Mouse (Mus musculus): ENCODE data around the gene Flt3. TPM values are rescaled to one million over a fixed set of nuclear protein-coding genes. Genes with fewer than 3 reads are reported as not detected.

Gene Flt3
- total RNA-seq, 2 experiments from 2014 or later, result 0.42 to 0.72 TPM

Small RNA genes lying within 50 kb of the gene (microRNA-seq; reads per million reads assigned to microRNA genes)
- not detected for gene Mir7k

Other genes starting within 250 kb of the Flt3 start
- not detected for gene Gsx1, start 211.8 kb downstream of the Flt3 start, total RNA-seq (2021)
- gene Pdx1, start 130.5 kb downstream of the Flt3 start, total RNA-seq (2021), result not detected
- not detected for gene Cdx2, start 93.2 kb downstream of the Flt3 start, total RNA-seq (2021)
- gene Urad, start 78.0 kb downstream of the Flt3 start, total RNA-seq (2021), result 10 to 100 TPM in 1 of 2 experiments, 1 to 10 TPM in 1; 6.1 to 14.8 TPM
- gene Pan3, start 29.7 kb upstream of the Flt3 start, total RNA-seq (2021), result 100 to 1,000 TPM in 1 of 2 experiments, 10 to 100 TPM in 1; 90.5 to 106 TPM

All from adrenal gland, postnatal 10 days (tissue).